Mouse (Mus musculus): ENCODE results near the gene Dgki. TPM values are rescaled to one million over a fixed set of nuclear protein-coding genes. Genes with fewer than 3 reads are reported as not detected.

Gene Dgki
- 7.2 and 9.9 TPM in 2 replicates for polyA plus RNA-seq (2015; fragmentation: Nextera tagmentation; extraction: Ambion mirVana)

DNA sequence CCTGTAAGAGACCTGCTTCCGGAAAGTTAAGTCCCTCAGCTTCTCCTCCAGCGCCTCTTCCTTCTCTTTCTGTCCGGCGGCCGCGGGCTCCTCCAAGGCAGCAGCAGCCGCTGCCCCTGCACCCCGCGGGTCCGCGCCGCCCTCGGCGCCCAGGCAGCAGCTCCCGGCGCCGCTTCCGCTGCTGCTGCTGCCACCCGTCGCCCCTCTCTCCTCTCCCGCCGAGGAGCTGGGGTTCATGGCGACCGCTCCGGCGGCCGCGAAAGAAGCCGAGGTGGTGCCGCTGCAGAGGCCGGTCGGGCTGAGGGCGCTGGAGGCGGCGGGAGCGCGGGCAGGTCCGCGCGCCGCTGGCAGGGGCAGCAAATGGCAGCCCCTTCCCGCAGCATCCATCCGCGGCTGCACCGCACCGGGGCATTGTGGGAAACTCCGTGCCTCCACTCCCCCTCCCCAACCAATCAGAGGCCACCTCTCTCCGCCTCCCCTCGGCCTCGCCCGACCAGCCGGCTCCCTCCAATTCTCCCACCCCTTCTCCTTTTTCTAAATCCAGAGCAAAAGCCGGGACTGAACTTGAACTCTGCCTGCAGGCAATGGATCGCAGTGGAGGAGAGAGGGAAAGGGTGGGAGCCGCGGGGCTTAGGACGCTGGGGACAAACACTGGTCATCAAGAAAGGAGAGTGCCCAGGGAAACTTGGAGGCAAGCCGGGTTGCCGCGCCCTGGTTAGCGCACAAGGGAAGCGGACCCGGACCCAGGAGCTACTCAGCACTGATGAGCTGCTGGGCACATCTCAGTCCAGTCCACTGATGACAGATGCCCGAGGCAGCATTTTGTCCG, at the start of gene Dgki:
Gene Dgki (minus strand): TSS at position 623 of the 829 bp plus-strand sequence.
- Histone ChIP-seq H3K9ac (replicated peaks) (peak within 1 kb of the TSS; percentile 88), H3K4me1 (peaks cover 42% of the 10 kb centered on the region), H3K4me2 (replicated peaks) (peak within 1 kb of the TSS; percentile 92), H3K27ac (replicated peaks) (peak within 1 kb of the TSS; percentile 81), H3K27me3 (no peaks in the 10 kb centered on the region; the same call in 1 of the 2 replicates), H3K4me3 (peak within 1 kb of the TSS; percentile 84), H3K9me3 (no peaks in the 10 kb centered on the region), H3K36me3 (no peaks in the 10 kb centered on the region)
- peak; percentile 98 for ATAC-seq (replicated peaks)
- under 1% methylated on average over 65 of the region's 65 CpGs for WGBS

- Histone ChIP-seq H3K4me3 (no peak overlapping the region), H3K27ac (replicated peaks) (no peak overlapping the region), H3K27me3 (no peaks in the 10 kb centered on the region), H3K9me3 (no peaks in the 10 kb centered on the region), H3K4me2 (replicated peaks) (no peak overlapping the region), H3K36me3 (no peaks in the 10 kb centered on the region), H3K4me1 (0 out of 2 replicates have a peak, but pooled peaks cover 5% of the 10 kb centered on the region), H3K9ac (replicated peaks) (no peak overlapping the region)
- no peak for ATAC-seq (replicated peaks)
- WGBS = 88% methylated on average over 5 of the region's 5 CpGs
These were observed 47.6 kb upstream of the Dgki start for GRCm38 (mm10) chr6:37347606-37348005.

DNA sequence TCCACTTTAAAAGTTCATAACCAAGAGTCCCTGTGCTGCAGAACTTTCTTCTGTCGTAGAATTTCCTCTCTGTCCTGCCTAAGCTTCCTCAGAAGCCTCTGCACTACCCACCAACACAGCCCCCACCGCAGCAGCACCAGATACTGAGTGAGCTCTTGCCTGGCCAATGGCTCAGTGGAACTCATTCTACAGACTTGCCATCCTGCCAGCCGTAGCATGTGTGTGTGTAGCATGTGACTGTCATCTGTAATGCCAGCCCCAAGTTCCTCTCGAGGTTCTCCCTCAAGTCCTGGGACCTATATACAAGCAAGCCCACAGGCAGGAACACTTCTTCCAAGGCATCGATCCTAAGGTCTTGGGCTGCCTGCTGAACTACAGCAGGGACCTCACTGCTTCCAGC, 38.1 kb upstream of the Dgki start:
- Histone ChIP-seq H3K4me1 (peaks cover 20% of the 10 kb centered on the region), H3K36me3 (no peaks in the 10 kb centered on the region), H3K4me3 (no peak overlapping the region), H3K27ac (replicated peaks) (no peak overlapping the region), H3K9me3 (no peaks in the 10 kb centered on the region), H3K4me2 (replicated peaks) (no peak overlapping the region), H3K27me3 (no peaks in the 10 kb centered on the region), H3K9ac (replicated peaks) (no peak overlapping the region)
- WGBS = 83% methylated on average over 5 of the region's 5 CpGs
- no peak for ATAC-seq (replicated peaks)

GRCm38 (mm10) chr6:37336831-37337260, 36.9 kb upstream of the Dgki start:
- Histone ChIP-seq H3K27me3 (no peaks in the 10 kb centered on the region), H3K4me1 (peaks cover 20% of the 10 kb centered on the region), H3K27ac (replicated peaks) (peak overlapping the region; percentile 50; the same call in 1 of the 2 replicates), H3K9me3 (no peaks in the 10 kb centered on the region), H3K4me2 (replicated peaks) (no peak overlapping the region), H3K36me3 (no peaks in the 10 kb centered on the region), H3K4me3 (no peak overlapping the region), H3K9ac (replicated peaks) (no peak overlapping the region)
- 9% methylated on average over 5 of the region's 5 CpGs for WGBS
- peak; percentile 58 for ATAC-seq (replicated peaks)

GRCm38 (mm10) chr6:37336381-37336780, 36.4 kb upstream of the Dgki start:
- H3K4me3 ChIP-seq = no peak overlapping the region
- no peaks in the 10 kb centered on the region for H3K9me3 ChIP-seq
- no peak overlapping the region for H3K4me2 ChIP-seq (replicated peaks)
- WGBS = 50% methylated on average over 7 of the region's 7 CpGs
- H3K27me3 ChIP-seq = no peaks in the 10 kb centered on the region
- H3K36me3 ChIP-seq = no peaks in the 10 kb centered on the region
- H3K27ac ChIP-seq (replicated peaks) = peak overlapping the region; percentile 50; the same call in 1 of the 2 replicates
- H3K4me1 ChIP-seq = peaks cover 20% of the 10 kb centered on the region
- ATAC-seq (replicated peaks) = peak; percentile 17; the same call in 1 of the 2 replicates
- H3K9ac ChIP-seq (replicated peaks) = no peak overlapping the region

GRCm38 (mm10) chr6:37332846-37333245, 32.9 kb upstream of the Dgki start:
- Histone ChIP-seq H3K36me3 (no peaks in the 10 kb centered on the region), H3K4me2 (replicated peaks) (no peak overlapping the region), H3K4me1 (peaks cover 41% of the 10 kb centered on the region), H3K27me3 (no peaks in the 10 kb centered on the region), H3K27ac (replicated peaks) (no peak overlapping the region), H3K9me3 (no peaks in the 10 kb centered on the region), H3K4me3 (no peak overlapping the region), H3K9ac (replicated peaks) (no peak overlapping the region)
- ATAC-seq (replicated peaks) = no peak
- WGBS = 78% methylated on average over 10 of the region's 10 CpGs

DNA sequence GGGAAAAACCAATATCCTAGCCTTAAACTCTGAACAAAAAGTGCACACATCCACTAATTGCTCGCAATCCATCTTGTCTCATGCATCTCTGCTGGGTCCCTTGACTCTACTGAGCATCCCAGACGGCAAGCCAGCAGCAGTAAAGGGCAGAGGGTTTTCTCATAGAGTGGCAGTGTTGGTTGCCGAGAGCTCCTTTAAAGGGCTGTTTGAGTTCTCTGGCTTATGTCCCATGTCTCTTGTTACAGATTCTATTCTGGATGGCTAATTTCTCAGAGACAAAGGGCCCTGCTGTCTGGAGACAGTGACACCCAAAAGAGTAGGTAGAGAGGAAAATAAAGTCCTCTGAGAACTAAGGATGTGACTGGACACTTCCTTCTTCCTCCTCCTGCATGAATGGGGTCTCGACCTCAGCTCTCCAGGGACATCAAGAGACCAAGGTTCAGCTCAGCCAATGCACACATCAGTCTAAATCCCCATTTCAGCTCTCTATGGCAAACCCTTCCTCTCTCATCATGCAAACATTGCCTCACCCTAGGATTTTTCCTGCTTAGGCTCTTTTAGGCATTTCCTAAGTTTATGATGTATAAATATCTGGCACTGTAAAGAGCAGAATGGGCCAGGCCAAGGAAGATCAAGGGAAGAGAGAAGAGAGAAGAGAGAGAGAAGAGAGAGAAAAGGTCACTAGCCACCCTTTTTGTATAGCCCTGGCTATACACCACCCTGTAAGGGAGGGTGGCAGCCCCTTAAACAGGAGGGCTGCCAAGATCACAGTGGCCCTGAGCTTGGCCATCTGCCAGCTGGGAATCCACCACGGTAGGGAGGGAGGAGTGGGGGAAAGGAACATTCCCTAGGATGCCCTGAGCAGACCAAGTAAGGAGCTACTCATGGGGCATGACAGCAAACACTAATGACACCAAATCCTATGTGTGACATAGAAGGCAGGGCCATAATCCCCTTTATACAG, 30.2 kb upstream of the Dgki start:
- Histone ChIP-seq H3K4me1 (peaks cover 37% of the 10 kb centered on the region), H3K4me2 (replicated peaks) (no peak overlapping the region), H3K27ac (replicated peaks) (peak overlapping the region; percentile 58), H3K9ac (replicated peaks) (no peak overlapping the region), H3K27me3 (no peaks in the 10 kb centered on the region), H3K4me3 (no peak overlapping the region), H3K9me3 (no peaks in the 10 kb centered on the region), H3K36me3 (no peaks in the 10 kb centered on the region)
- peak; percentile 73 for ATAC-seq (replicated peaks)
- WGBS = 30% methylated on average over 5 of the region's 5 CpGs

DNA sequence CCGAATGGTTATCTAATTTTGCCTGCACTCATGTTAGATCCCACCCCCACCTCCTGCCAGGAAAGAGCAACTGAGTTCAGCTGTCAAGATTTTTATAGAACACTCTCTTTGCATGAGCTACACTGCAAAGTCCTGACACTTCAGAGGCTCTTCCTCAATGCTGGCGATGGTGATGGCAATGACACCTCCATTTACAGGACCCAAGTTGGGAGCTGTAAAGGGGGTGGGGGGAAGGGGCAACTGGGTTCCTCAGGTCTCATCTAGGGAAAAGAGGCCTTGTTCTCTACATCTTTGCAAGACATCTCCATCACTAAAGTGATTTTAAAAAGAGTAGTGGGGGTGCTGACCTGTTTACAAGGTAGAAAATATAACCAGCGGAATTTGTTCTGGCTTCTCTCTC, 29.4 kb upstream of the Dgki start:
- no peaks in the 10 kb centered on the region for H3K9me3 ChIP-seq
- no peak overlapping the region for H3K27ac ChIP-seq (replicated peaks)
- WGBS = 83% methylated on average over 3 of the region's 3 CpGs
- H3K4me3 ChIP-seq = no peak overlapping the region
- ATAC-seq (replicated peaks) = no peak
- H3K4me2 ChIP-seq (replicated peaks) = no peak overlapping the region
- peaks cover 37% of the 10 kb centered on the region for H3K4me1 ChIP-seq
- no peak overlapping the region for H3K9ac ChIP-seq (replicated peaks)
- no peaks in the 10 kb centered on the region for H3K27me3 ChIP-seq
- no peaks in the 10 kb centered on the region for H3K36me3 ChIP-seq

DNA sequence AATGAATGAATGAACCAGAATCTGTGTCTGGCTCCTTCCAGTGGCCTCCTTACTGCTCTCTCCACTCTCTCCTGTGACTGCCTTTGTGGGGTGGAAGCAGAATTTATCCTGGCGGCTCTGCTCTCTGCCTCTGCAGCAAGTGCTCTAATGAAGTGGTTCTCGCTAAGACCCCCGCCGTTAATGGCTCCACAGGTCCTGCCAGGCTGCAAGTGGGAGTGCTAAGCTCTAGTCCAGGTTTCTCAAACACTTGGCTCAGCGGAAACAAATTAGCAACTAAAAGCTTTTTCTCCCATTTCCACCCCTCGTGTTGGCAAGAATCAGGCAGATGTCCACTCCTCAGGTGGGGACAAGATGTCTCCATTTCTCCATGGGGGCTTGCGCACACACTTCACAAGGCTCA, 28.7 kb upstream of the Dgki start:
- no peak overlapping the region for H3K4me2 ChIP-seq (replicated peaks)
- H3K27me3 ChIP-seq = no peaks in the 10 kb centered on the region
- H3K4me1 ChIP-seq = peaks cover 37% of the 10 kb centered on the region
- H3K9ac ChIP-seq (replicated peaks) = no peak overlapping the region
- H3K9me3 ChIP-seq = no peaks in the 10 kb centered on the region
- 24% methylated on average over 7 of the region's 7 CpGs for WGBS
- no peak overlapping the region for H3K4me3 ChIP-seq
- no peak overlapping the region for H3K27ac ChIP-seq (replicated peaks)
- H3K36me3 ChIP-seq = no peaks in the 10 kb centered on the region
- ATAC-seq (replicated peaks) = no peak

DNA sequence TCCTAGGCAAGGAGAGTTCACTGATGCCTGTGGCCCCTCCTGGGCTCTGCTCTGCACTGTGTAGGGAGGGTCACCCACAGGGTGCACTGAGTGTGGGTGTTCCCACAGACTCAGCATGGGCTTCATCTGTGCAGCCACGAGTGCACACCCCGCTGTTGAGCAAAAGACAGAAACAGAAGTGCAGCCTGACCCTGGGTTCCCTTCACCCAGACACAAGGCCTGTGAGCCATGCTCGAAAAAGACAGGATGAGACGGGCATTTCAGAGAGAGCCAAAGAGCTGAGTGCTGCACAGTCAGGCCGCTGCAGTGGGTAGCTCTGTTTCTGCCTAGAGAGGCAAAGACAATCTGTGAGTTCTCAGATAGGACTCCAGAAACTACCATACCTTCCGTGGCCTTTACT, 27.5 kb upstream of the Dgki start:
- 39% methylated on average over 6 of the region's 6 CpGs for WGBS
- Histone ChIP-seq H3K4me1 (peaks cover 37% of the 10 kb centered on the region), H3K9me3 (no peaks in the 10 kb centered on the region), H3K36me3 (no peaks in the 10 kb centered on the region), H3K4me2 (replicated peaks) (no peak overlapping the region), H3K27ac (replicated peaks) (no peak overlapping the region), H3K27me3 (no peaks in the 10 kb centered on the region), H3K4me3 (no peak overlapping the region), H3K9ac (replicated peaks) (no peak overlapping the region)
- 0 out of 2 replicates have a peak, but pooled peaks have one; percentile 34 for ATAC-seq (replicated peaks)

DNA sequence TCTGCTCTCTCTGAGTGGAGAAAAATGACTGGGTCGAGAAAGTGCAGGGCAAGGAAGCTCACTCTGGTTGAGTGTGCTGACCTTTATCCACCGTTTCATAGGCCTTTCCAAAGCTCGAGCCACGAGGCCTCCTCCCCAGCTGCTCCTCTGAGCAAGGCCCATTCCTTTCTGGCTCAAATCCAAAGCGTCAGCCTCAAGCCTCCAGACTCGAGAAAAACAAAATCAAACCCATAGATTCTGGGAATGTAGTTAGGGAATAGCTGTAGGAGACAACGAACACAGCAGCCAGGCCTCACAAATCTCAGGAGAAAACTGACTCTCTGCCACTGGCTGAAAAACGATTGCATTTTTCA, 26.6 kb upstream of the Dgki start:
- H3K9me3 ChIP-seq = no peaks in the 10 kb centered on the region
- no peaks in the 10 kb centered on the region for H3K36me3 ChIP-seq
- no peak overlapping the region for H3K4me3 ChIP-seq
- no peaks in the 10 kb centered on the region for H3K27me3 ChIP-seq
- H3K9ac ChIP-seq (replicated peaks) = no peak overlapping the region
- H3K4me2 ChIP-seq (replicated peaks) = no peak overlapping the region
- H3K4me1 ChIP-seq = peaks cover 37% of the 10 kb centered on the region
- 28% methylated on average over 8 of the region's 8 CpGs for WGBS
- 0 out of 2 replicates have a peak overlapping the region, but pooled peaks have one; percentile 44 for H3K27ac ChIP-seq (replicated peaks)
- ATAC-seq (replicated peaks) = no peak
